Mouse (Mus musculus): Measurements from ENCODE around the gene Snca. TPM values are rescaled to one million over a fixed set of nuclear protein-coding genes. Genes with fewer than 3 reads are reported as not detected.
A peak's percentile ranks its signal among the peaks of the same experiment; 100 is the strongest.
"Not testable (repeated sequence)": the region's sequence is repeated elsewhere in the genome, so short reads cannot be mapped to it uniquely, and the experiment has no call there.

Gene Snca
- polyA plus RNA-seq, 1 experiment from 2014 or later = 184 TPM

GRCm38 (mm10) chr6:60698072-60698471 lies 131.6 kb downstream of the Snca start:
- H3K4me2 ChIP-seq (ENCODE audit: low read depth, low read length) = no peak overlapping the region
- no peak overlapping the region for H3K27ac ChIP-seq (ENCODE audit: low read depth)
- no peaks in the 10 kb centered on the region for H3K9me3 ChIP-seq (ENCODE audit: low read length)
- no peaks in the 10 kb centered on the region for H3K36me3 ChIP-seq (replicated peaks; ENCODE audit: insufficient read depth, low read length)
- no peaks in the 10 kb centered on the region for H3K4me1 ChIP-seq (ENCODE audit: insufficient read depth)
- no peak overlapping the region for H3K4me3 ChIP-seq (ENCODE audit: low read depth, low read length)
- H3K27me3 ChIP-seq (ENCODE audit: insufficient read depth, low read length) = no peaks in the 10 kb centered on the region
- no peak for TF ChIP-seq EP300 (IDR thresholded peaks at IDR 0.05; ENCODE audit: low read depth)
- TF ChIP-seq CTCF (IDR thresholded peaks at IDR 0.05; ENCODE audit: low read depth) = no peak
- no peak for DNase-seq
- 54% methylated on average over 2 of the region's 2 CpGs for WGBS (ENCODE audit: insufficient replicate concordance)
- no peak overlapping the region for H3K9ac ChIP-seq (replicated peaks)
- ATAC-seq = no peak

GRCm38 (mm10) chr6:60687048-60687447 lies 142.6 kb downstream of the Snca start:
- H3K36me3 ChIP-seq (replicated peaks; ENCODE audit: insufficient read depth, low read length); H3K9ac ChIP-seq (replicated peaks); H3K9me3 ChIP-seq (ENCODE audit: low read length); DNase-seq; H3K27ac ChIP-seq (ENCODE audit: low read depth); H3K27me3 ChIP-seq (ENCODE audit: insufficient read depth, low read length); H3K4me2 ChIP-seq (ENCODE audit: low read depth, low read length); H3K4me1 ChIP-seq (ENCODE audit: insufficient read depth); ATAC-seq; H3K4me3 ChIP-seq (ENCODE audit: low read depth, low read length): not testable (repeated sequence)
- WGBS (ENCODE audit: insufficient replicate concordance) = 67% methylated on average over 4 of the region's 4 CpGs

- WGBS (ENCODE audit: insufficient replicate concordance) = 38% methylated on average over 4 of the region's 4 CpGs
- ATAC-seq (no peak), DNase-seq (no peak)
- Histone ChIP-seq H3K9ac (replicated peaks) (no peak overlapping the region), H3K4me3 (ENCODE audit: low read depth, low read length) (no peak overlapping the region), H3K9me3 (ENCODE audit: low read length) (no peaks in the 10 kb centered on the region), H3K4me1 (ENCODE audit: insufficient read depth) (no peaks in the 10 kb centered on the region), H3K4me2 (ENCODE audit: low read depth, low read length) (no peak overlapping the region), H3K27me3 (ENCODE audit: insufficient read depth, low read length) (no peaks in the 10 kb centered on the region), H3K36me3 (replicated peaks; ENCODE audit: insufficient read depth, low read length) (no peaks in the 10 kb centered on the region), H3K27ac (ENCODE audit: low read depth) (no peak overlapping the region)
- no peak for TF ChIP-seq EP300 (IDR thresholded peaks at IDR 0.05; ENCODE audit: low read depth)
- TF ChIP-seq CTCF (IDR thresholded peaks at IDR 0.05; ENCODE audit: low read depth) = peak; percentile 57
Measured at GRCm38 (mm10) chr6:60682233-60682632, 147.4 kb downstream of the Snca start.

Other genes starting within 250 kb of the Snca start
- gene Mmrn1, start 95.1 kb upstream of the Snca start, polyA plus RNA-seq (2015; fragmentation: Nextera tagmentation; extraction: Ambion mirVana) = 2.9 and 3.1 TPM in 2 replicates

Data from liver, postnatal 0 days (tissue).